Mouse (Mus musculus): ENCODE data around the gene Adarb1.

GRCm38 (mm10) chr10:77341711-77342110 is 76.4 kb downstream of the Adarb1 start:
- TF ChIP-seq CTCF (IDR thresholded peaks at IDR 0.05; ENCODE audit: low read depth) (no peak), EP300 (IDR thresholded peaks at IDR 0.05; ENCODE audit: low read depth) (no peak)

Measured in liver, embryonic 14.5 days (tissue).